Mouse (Mus musculus) heart, embryonic 11.5 days (tissue): ENCODE measurements around the gene Pds5a. TPM values are rescaled to one million over a fixed set of nuclear protein-coding genes. Genes with fewer than 3 reads are reported as not detected.

ENCODE experiments used
- ATAC-seq: fragments of 200-750 bp; cut with Nextera tagmentation; replicated peaks from 2 replicates; pipeline ENCODE4 v1.8.0; 2017; ENCODE audit warnings: moderate library complexity; ENCODE audit not compliant: insufficient number of reproducible peaks, low FRiP score, low TSS enrichment
- H3K27ac ChIP-seq: fragments of 300-500 bp; sonication (generic); 2 replicates; pipeline ENCODE4 v1.5.1; 2014; ENCODE audit warnings: mild to moderate bottlenecking, low read depth, low read length
- H3K27me3 ChIP-seq: fragments of 300-500 bp; sonication (generic); 2 replicates; pipeline ENCODE4 v1.6.1; 2014; ENCODE audit warnings: mild to moderate bottlenecking, low read length, mixed read lengths; ENCODE audit not compliant: control insufficient read depth, insufficient read depth
- H3K36me3 ChIP-seq: fragments of 300-500 bp; sonication (generic); 2 replicates; pipeline ENCODE4 v1.6.1; 2014; ENCODE audit warnings: mild to moderate bottlenecking, low read length, moderate library complexity, mixed read lengths; ENCODE audit not compliant: control insufficient read depth, insufficient read depth
- H3K4me1 ChIP-seq: fragments of 300-500 bp; sonication (generic); 2 replicates; pipeline ENCODE4 v1.6.1; 2014; ENCODE audit warnings: low read length; ENCODE audit not compliant: control insufficient read depth, insufficient read depth
- H3K4me2 ChIP-seq: fragments of 300-500 bp; sonication (generic); 2 replicates; pipeline ENCODE4 v1.6.1; 2014; ENCODE audit warnings: mild to moderate bottlenecking, moderate library complexity
- H3K4me3 ChIP-seq: fragments of 300-500 bp; sonication (generic); 2 replicates; pipeline ENCODE4 v1.5.1; 2014; ENCODE audit warnings: low read depth, low read length
- H3K9ac ChIP-seq: fragments of 300-500 bp; sonication (generic); 2 replicates; pipeline ENCODE4 v1.6.1; 2014; ENCODE audit warnings: mild to moderate bottlenecking, low read depth, low read length, moderate library complexity
- H3K9me3 ChIP-seq: fragments of 300-500 bp; sonication (generic); replicated peaks from 2 replicates; pipeline ENCODE4 v1.6.1; 2016; ENCODE audit warnings: low read length; ENCODE audit not compliant: control insufficient read depth
- whole genome bisulfite sequencing: fragments of 180-500 bp; shearing (Covaris S2); extraction: QIAGEN DNeasy Blood & Tissue Kit; methylation state at CpG from one replicate; pipeline ENCODE4 v1.1.7; 2014; ENCODE audit not compliant: insufficient replicate concordance; 5-methylcytosine and 5-hydroxymethylcytosine counted together
- polyA plus RNA-seq: library from polyadenylated mRNA; unstranded; fragments of >200 nt; fragmentation: Nextera tagmentation; extraction: Ambion mirVana; gene quantifications from 2 replicates; pipeline ENCODE4 v1.2.1, GENCODE M21; 2014

Pds5a gene
- polyA plus RNA-seq, 1 experiment from 2014 or later: 70.8 TPM

DNA sequence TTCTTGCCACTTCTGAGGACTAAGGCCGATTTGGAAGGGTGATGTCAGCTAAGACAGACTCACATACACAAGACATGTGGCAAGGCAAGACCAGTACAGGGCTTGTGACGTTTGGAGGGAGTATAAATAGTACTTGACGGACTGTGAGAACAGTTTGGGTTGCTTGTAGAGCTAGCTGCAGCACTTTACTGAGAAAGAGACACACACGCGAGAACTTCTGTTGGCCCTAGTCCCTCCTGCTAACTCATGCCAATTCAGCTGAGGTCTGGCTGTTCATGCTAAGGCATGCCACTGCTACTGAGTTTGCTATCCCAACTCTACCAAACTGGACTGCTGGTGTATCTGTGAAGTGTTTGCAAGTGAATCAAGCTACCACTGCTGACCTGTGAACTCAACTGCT lies 19.2 kb downstream of the Pds5a start:
- H3K4me1 ChIP-seq: no peaks in the 10 kb centered on the region

DNA sequence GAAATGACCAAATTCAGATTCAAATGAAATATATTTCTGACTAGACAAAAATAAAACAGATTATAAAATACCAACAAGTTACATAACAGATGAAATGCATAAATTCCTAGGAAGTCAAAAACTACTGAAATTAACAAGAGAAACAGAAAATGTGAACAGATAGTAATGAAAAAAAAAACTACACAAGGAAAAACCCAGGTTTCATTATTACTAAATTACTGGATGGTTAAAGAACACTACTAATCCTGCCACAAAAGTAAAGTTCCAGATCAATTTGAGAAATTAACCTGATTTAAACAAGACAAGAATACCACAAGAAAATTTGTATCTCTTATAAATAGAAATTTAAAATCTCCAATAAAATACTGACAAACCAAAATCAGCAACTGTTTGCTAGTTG lies 25.9 kb downstream of the Pds5a start:
- no peaks in the 10 kb centered on the region for H3K27me3 ChIP-seq
- ATAC-seq: no peak
- H3K36me3 ChIP-seq: peaks cover 4% of the 10 kb centered on the region
- H3K27ac ChIP-seq: no peak overlapping the region
- no peak overlapping the region for H3K9ac ChIP-seq
- H3K4me1 ChIP-seq: no peaks in the 10 kb centered on the region
- no peak overlapping the region for H3K4me3 ChIP-seq
- H3K4me2 ChIP-seq: no peak overlapping the region
- no peaks in the 10 kb centered on the region for H3K9me3 ChIP-seq

More for the DNA sequence above, 19.2 kb downstream of the Pds5a start:
- no peak overlapping the region for H3K4me2 ChIP-seq
- 81% methylated on average over 5 of the region's 5 CpGs for WGBS
- H3K9me3 ChIP-seq: no peaks in the 10 kb centered on the region
- H3K4me3 ChIP-seq: no peak overlapping the region
- H3K9ac ChIP-seq: no peak overlapping the region
- no peaks in the 10 kb centered on the region; the same call in 1 of the 2 replicates for H3K36me3 ChIP-seq
- no peaks in the 10 kb centered on the region for H3K27me3 ChIP-seq
- no peak for ATAC-seq
- H3K27ac ChIP-seq: no peak overlapping the region

DNA sequence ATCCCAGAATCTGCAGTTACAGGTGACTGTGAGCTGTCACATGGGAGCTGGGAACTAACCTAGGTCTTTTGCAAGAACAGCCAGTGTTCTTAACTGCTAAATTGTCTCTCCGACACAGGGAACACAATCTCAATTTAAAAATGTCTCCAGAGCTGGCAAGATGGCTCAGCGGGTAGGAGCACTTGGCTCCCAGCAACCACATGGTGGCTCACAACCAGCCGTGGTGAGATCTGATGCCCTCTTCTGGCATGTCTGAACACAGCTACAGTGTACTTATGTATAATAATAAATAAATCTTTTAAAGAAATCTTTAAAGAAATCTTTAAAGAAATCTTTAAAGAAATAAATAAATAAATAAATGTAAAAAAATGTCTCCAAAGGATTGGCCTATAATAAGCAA lies 30.4 kb downstream of the Pds5a start:
- H3K9ac ChIP-seq: no peak overlapping the region
- H3K9me3 ChIP-seq: no peaks in the 10 kb centered on the region
- ATAC-seq: no peak
- 84% methylated on average over 3 of the region's 3 CpGs for WGBS
- no peaks in the 10 kb centered on the region for H3K27me3 ChIP-seq
- H3K4me3 ChIP-seq: no peak overlapping the region
- no peak overlapping the region for H3K27ac ChIP-seq
- H3K36me3 ChIP-seq: no peaks in the 10 kb centered on the region; the same call in 1 of the 2 replicates
- no peak overlapping the region for H3K4me2 ChIP-seq
- H3K4me1 ChIP-seq: no peaks in the 10 kb centered on the region; the same call in 1 of the 2 replicates

DNA sequence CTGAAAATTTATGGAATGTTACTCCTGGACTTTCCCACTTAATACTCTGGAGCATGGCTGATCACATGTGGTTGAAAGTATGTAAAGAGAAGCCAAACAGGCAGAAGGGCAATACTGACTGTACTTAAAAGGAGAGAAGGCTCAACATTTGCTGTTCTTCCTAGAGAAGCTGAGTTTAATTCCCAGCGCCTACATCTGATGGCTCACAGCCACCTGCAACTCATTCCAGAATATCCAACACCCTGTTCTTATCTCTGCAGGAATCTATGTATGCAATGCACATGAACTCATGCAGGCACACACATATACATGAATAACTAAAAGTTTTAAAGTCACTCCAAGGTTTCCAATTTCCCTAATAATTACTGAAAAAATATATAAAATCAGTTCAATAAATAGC lies 32.7 kb downstream of the Pds5a start:
- no peak overlapping the region for H3K9ac ChIP-seq
- no peak overlapping the region for H3K4me2 ChIP-seq
- no peak for ATAC-seq
- 81% methylated on average over 1 of the region's 1 CpGs for WGBS
- H3K9me3 ChIP-seq: no peaks in the 10 kb centered on the region
- H3K27me3 ChIP-seq: no peaks in the 10 kb centered on the region
- no peaks in the 10 kb centered on the region; the same call in 1 of the 2 replicates for H3K4me1 ChIP-seq
- no peak overlapping the region for H3K27ac ChIP-seq
- H3K4me3 ChIP-seq: no peak overlapping the region
- no peaks in the 10 kb centered on the region; the same call in 1 of the 2 replicates for H3K36me3 ChIP-seq

DNA sequence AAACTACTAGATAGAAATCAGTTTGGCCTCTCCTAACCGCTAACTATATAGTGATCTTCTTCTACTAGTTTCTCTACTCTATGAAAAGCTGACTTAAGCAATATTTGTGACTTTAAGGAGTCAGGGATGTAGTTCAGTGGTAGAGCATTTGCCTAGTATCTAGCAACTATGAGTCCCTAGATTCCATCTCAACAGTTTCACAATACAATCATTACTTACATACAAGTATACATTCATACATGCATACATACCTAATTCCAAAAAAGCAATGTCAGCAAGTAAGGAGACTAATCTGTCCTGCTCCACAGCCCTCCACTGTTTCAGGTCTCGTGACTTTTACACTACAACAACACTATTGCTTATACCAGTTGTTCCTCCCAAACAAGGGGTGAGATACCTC lies 36.1 kb downstream of the Pds5a start:
- ATAC-seq: no peak
- Histone ChIP-seq H3K9ac (no peak overlapping the region), H3K27ac (no peak overlapping the region), H3K27me3 (no peaks in the 10 kb centered on the region), H3K36me3 (no peaks in the 10 kb centered on the region; the same call in 1 of the 2 replicates), H3K4me1 (no peaks in the 10 kb centered on the region; the same call in 1 of the 2 replicates), H3K9me3 (no peaks in the 10 kb centered on the region), H3K4me3 (no peak overlapping the region), H3K4me2 (no peak overlapping the region)
- 94% methylated on average over 2 of the region's 2 CpGs for WGBS

DNA sequence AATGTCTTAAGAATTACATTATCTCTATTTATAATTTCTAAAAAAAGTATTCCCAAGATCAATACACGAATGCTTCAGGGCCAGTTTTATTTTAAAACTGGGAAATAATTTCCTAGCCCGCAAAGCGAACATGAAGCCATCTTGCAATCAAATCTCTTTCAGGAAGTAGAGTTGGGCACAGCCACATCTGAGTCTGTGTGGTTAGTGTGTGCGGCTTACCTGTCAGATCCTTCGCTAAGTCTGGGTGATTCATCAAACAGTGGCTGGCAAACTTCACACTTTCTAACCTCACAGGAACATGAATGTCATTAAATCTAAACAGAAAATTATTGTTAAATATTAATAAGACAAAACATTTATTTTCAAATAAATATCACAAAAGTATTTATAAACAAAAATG lies 44.3 kb downstream of the Pds5a start:
- Histone ChIP-seq H3K9me3 (no peaks in the 10 kb centered on the region), H3K4me2 (no peak overlapping the region), H3K27ac (no peak overlapping the region), H3K4me3 (no peak overlapping the region), H3K4me1 (no peaks in the 10 kb centered on the region), H3K9ac (no peak overlapping the region), H3K36me3 (peaks cover 19% of the 10 kb centered on the region), H3K27me3 (no peaks in the 10 kb centered on the region)
- ATAC-seq: no peak
- WGBS: 97% methylated on average over 5 of the region's 5 CpGs

DNA sequence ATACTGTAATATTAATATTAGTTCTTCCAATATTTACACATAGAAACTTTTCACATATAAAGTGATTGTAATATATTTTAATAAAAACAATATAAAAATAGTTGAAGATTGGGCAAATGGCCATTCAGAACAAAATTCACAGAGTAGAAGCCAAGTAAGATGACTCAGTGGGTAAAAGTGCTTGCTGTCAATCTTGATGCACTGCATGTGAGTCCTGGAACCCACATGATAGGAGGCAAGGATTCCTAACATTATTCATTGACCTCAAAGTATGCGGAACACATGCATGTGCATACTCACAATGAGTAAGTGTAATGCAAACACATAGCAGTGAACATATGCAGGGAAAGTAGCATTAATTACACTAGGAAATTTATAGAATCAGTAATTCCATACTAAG lies 59.2 kb downstream of the Pds5a start:
- Histone ChIP-seq H3K27ac (no peak overlapping the region), H3K9me3 (no peaks in the 10 kb centered on the region), H3K36me3 (peaks cover 29% of the 10 kb centered on the region), H3K4me1 (no peaks in the 10 kb centered on the region), H3K9ac (no peak overlapping the region), H3K27me3 (no peaks in the 10 kb centered on the region), H3K4me3 (no peak overlapping the region), H3K4me2 (no peak overlapping the region)
- no peak for ATAC-seq
- WGBS: 94% methylated on average over 1 of the region's 1 CpGs

DNA sequence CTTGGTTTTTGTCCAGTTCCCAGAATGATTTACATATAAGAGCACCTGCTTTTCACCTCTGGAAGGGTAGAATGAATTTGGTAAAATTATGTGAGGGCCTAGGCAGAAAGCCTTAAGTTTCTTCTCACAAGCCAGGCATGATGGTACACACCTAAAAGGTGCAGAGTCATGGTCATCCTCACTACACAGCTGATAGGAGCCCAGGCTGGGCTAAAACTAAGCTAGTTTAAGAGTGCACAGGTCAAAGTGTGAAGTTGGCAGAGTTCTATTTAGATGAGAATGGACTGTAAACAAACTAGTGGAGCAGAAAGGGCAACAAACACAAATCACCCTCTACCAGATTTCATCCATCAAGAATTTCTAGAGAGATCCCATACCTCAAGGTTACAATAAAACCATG lies 73.7 kb downstream of the Pds5a start:
- no peak overlapping the region for H3K4me2 ChIP-seq

DNA sequence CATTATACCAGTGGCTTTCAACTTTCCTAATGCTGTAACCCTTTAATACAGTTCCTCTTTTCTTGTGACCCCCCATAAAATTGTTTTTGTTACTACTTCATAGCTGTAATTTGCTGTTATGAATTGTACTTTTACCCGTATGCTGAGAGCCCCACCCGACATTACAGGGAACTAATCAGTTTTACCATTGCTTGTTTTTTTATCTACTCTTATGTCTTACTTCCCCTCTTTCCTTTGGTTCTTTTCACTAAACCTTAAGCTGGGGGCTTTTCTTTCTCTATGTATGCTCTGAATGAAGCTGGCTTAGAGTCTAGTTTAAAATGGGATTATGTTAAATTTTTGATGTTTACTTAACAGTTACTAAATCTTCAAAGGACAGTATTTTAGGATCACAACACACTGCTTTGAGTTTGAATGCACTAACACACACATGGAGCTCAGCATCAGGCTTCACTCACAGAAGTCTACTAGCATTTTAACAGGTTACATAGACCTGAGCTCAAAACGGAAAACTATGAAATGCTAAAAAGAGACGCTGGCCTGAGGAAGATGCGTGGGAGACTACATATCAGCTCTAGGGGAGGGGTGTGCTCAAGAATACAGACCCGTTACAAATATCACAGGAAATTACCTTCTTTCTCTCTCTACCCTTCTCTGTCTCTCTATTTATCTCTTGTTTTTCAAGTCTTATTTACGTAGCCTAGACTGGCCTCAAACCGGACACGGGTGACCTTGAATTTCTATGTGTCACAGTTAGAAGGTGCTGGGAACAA lies 84.7 kb downstream of the Pds5a start:
- Histone ChIP-seq H3K4me2 (no peak overlapping the region), H3K36me3 (peaks cover 13% of the 10 kb centered on the region), H3K27me3 (no peaks in the 10 kb centered on the region), H3K9me3 (no peaks in the 10 kb centered on the region), H3K4me1 (no peaks in the 10 kb centered on the region), H3K9ac (no peak overlapping the region), H3K27ac (no peak overlapping the region; the same call in 1 of the 2 replicates), H3K4me3 (no peak overlapping the region)
- 77% methylated on average over 9 of the region's 9 CpGs for WGBS
- no peak for ATAC-seq

More for the DNA sequence above, 73.7 kb downstream of the Pds5a start:
- Histone ChIP-seq H3K36me3 (peaks cover 16% of the 10 kb centered on the region), H3K9me3 (no peaks in the 10 kb centered on the region), H3K9ac (no peak overlapping the region), H3K27ac (no peak overlapping the region), H3K4me3 (no peak overlapping the region), H3K27me3 (no peaks in the 10 kb centered on the region), H3K4me1 (no peaks in the 10 kb centered on the region)
- ATAC-seq: no peak
